Mouse (Mus musculus): ENCODE measurements around the gene Gm10377. TPM values are rescaled to one million over a fixed set of nuclear protein-coding genes. Genes with fewer than 3 reads are reported as not detected.
"Not testable (repeated sequence)": the region's sequence is repeated elsewhere in the genome, so short reads cannot be mapped to it uniquely, and the experiment has no call there.

The Gm10377 gene
- not detected in 2 replicates for polyA plus RNA-seq (2014; fragmentation: Nextera tagmentation; extraction: Ambion mirVana)

- not testable (repeated sequence) for H3K4me2 ChIP-seq; H3K27ac ChIP-seq (ENCODE audit: low read depth, low read length); H3K4me3 ChIP-seq (ENCODE audit: low read depth, low read length); H3K9me3 ChIP-seq (ENCODE audit: control insufficient read depth, low read length); H3K36me3 ChIP-seq (ENCODE audit: control insufficient read depth, insufficient read depth, low read length); ATAC-seq (ENCODE audit: low FRiP score); H3K9ac ChIP-seq (ENCODE audit: low read length); H3K27me3 ChIP-seq (ENCODE audit: control insufficient read depth, insufficient read depth, low read length); H3K4me1 ChIP-seq (ENCODE audit: control insufficient read depth, insufficient read depth, low read length); DNase-seq (ENCODE audit: low spot score, missing footprints)
Observed at GRCm38 (mm10) chr14:42797887-42798286, at the start of gene Gm10377. Gene Gm10377 (minus strand): TSS chr14:42797987.

DNA sequence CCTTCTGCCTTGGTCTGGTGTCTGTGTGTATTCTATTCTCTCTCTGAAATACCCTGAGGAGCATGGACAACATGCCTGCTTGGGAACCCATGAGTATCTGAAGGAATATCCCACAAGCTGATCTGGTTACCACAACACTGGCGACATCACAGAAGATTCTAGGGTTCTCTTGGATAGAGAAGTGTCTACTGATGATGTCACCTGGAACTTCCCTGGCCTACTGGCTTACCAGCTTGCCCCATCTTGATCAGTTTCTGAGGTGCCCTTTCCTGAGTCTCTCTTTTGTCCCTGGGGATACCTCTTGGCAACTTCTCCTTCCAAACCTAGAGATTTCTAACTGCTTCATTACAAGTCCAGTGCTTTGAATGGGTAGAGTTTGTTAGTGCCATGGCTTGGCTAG is 29.1 kb downstream of the Gm10377 start, which contains the start of gene Gm3015:
Gene Gm3015, minus strand, starts transcription at position 101 of the 400 bp plus-strand sequence.
- H3K4me1 ChIP-seq (ENCODE audit: control insufficient read depth, insufficient read depth, low read length); H3K4me2 ChIP-seq; H3K4me3 ChIP-seq (ENCODE audit: low read depth, low read length); H3K36me3 ChIP-seq (ENCODE audit: control insufficient read depth, insufficient read depth, low read length); ATAC-seq (ENCODE audit: low FRiP score); H3K27ac ChIP-seq (ENCODE audit: low read depth, low read length); H3K9me3 ChIP-seq (ENCODE audit: control insufficient read depth, low read length); H3K27me3 ChIP-seq (ENCODE audit: control insufficient read depth, insufficient read depth, low read length); DNase-seq (ENCODE audit: low spot score, missing footprints); H3K9ac ChIP-seq (ENCODE audit: low read length): not testable (repeated sequence)
- no CpG with 5 or more reads among the region's 1 CpGs for WGBS

Other genes with a start within 250 kb of the Gm10377 start
- gene Gm17124, start 198.1 kb downstream of the Gm10377 start, polyA plus RNA-seq (2014; fragmentation: Nextera tagmentation; extraction: Ambion mirVana) = not detected in 2 replicates
- gene Gm3633, start 156.1 kb downstream of the Gm10377 start, polyA plus RNA-seq (2014; fragmentation: Nextera tagmentation; extraction: Ambion mirVana) = not detected in 2 replicates
- not detected in 2 replicates for gene Gm10378, start 142.0 kb downstream of the Gm10377 start, polyA plus RNA-seq (2014; fragmentation: Nextera tagmentation; extraction: Ambion mirVana)
- not detected in 2 replicates for gene Gm3015, start 29.2 kb downstream of the Gm10377 start, polyA plus RNA-seq (2014; fragmentation: Nextera tagmentation; extraction: Ambion mirVana)
- gene Gm21977, start 55.5 kb upstream of the Gm10377 start, polyA plus RNA-seq (2014; fragmentation: Nextera tagmentation; extraction: Ambion mirVana) = not detected in 2 replicates
- not detected in 2 replicates for gene Gm8082, start 195.6 kb upstream of the Gm10377 start, polyA plus RNA-seq (2014; fragmentation: Nextera tagmentation; extraction: Ambion mirVana)
- gene Gm10376, start 217.6 kb upstream of the Gm10377 start, polyA plus RNA-seq (2014; fragmentation: Nextera tagmentation; extraction: Ambion mirVana) = not detected in 2 replicates

Data from midbrain, embryonic 11.5 days (tissue).